Mouse (Mus musculus): ENCODE results near the gene Arfgef2. TPM values are rescaled to one million over a fixed set of nuclear protein-coding genes. Genes with fewer than 3 reads are reported as not detected.

Arfgef2 gene
- total and polyA plus RNA-seq, 2 experiments from 2014 or later: 5.2 to 15.5 TPM

GRCm38 (mm10) chr2:166826491-166827224 is 21.3 kb downstream of the Arfgef2 start:
- 76% methylated on average over 8 of the region's 8 CpGs for WGBS
- no peaks in the 10 kb centered on the region for H3K27me3 ChIP-seq (ENCODE audit: control insufficient read depth, insufficient read depth, low read length)
- no peak overlapping the region for H3K4me2 ChIP-seq (ENCODE audit: low read depth, low read length)
- TF ChIP-seq CTCF (IDR thresholded peaks at IDR 0.05; ENCODE audit: low read depth): no peak
- no peak for TF ChIP-seq EP300 (IDR thresholded peaks at IDR 0.05; ENCODE audit: low read depth)
- peaks cover 12% of the 10 kb centered on the region for H3K4me1 ChIP-seq (ENCODE audit: control insufficient read depth, insufficient read depth)
- H3K4me3 ChIP-seq (ENCODE audit: low read depth, low read length): no peak overlapping the region
- no peak overlapping the region for H3K27ac ChIP-seq (ENCODE audit: low read depth)
- H3K9me3 ChIP-seq (replicated peaks; ENCODE audit: control insufficient read depth, low read length): no peaks in the 10 kb centered on the region
- DNase-seq (ENCODE audit: low spot score): no peak
- H3K9ac ChIP-seq (replicated peaks; ENCODE audit: low read depth, low read length): no peak overlapping the region
- ATAC-seq (ENCODE audit: insufficient read depth, low read depth): no peak
- H3K36me3 ChIP-seq (replicated peaks; ENCODE audit: control insufficient read depth, insufficient read depth, low read length): peaks cover 24% of the 10 kb centered on the region

DNA sequence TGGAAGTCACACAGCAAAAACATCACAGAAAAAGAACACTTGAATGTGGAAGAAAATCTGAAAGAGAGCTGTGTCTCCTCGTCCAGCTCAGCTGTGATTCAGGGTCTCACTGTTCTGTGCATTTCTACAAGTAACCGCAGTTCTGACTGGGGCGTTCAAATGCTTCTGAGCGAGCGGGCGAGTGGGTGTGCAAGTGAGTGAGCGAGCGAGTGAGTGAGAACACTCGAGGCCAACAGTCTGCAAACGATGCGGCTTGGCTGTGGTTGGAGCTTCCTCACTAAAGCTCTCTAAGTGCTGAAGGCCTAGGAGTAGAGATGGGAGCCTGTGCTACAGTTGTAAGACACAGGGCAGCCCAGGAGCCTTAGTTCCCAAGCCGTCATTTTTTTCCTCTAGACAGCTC is 22.9 kb downstream of the Arfgef2 start:
- Histone ChIP-seq H3K9ac (replicated peaks; ENCODE audit: low read depth, low read length) (no peak overlapping the region), H3K36me3 (replicated peaks; ENCODE audit: control insufficient read depth, insufficient read depth, low read length) (peaks cover 24% of the 10 kb centered on the region), H3K4me3 (ENCODE audit: low read depth, low read length) (no peak overlapping the region), H3K9me3 (replicated peaks; ENCODE audit: control insufficient read depth, low read length) (no peaks in the 10 kb centered on the region), H3K4me1 (ENCODE audit: control insufficient read depth, insufficient read depth) (no peaks in the 10 kb centered on the region), H3K27me3 (ENCODE audit: control insufficient read depth, insufficient read depth, low read length) (no peaks in the 10 kb centered on the region), H3K4me2 (ENCODE audit: low read depth, low read length) (no peak overlapping the region), H3K27ac (ENCODE audit: low read depth) (no peak overlapping the region)
- TF ChIP-seq CTCF (IDR thresholded peaks at IDR 0.05; ENCODE audit: low read depth) (no peak), EP300 (IDR thresholded peaks at IDR 0.05; ENCODE audit: low read depth) (no peak)
- 90% methylated on average over 12 of the region's 12 CpGs for WGBS
- ATAC-seq (ENCODE audit: insufficient read depth, low read depth): no peak
- DNase-seq (ENCODE audit: low spot score): no peak

- no peak overlapping the region for H3K4me3 ChIP-seq (ENCODE audit: low read depth, low read length)
- no peaks in the 10 kb centered on the region for H3K9me3 ChIP-seq (replicated peaks; ENCODE audit: control insufficient read depth, low read length)
- H3K27ac ChIP-seq (ENCODE audit: low read depth): no peak overlapping the region
- H3K36me3 ChIP-seq (replicated peaks; ENCODE audit: control insufficient read depth, insufficient read depth, low read length): peaks cover 44% of the 10 kb centered on the region
- ATAC-seq (ENCODE audit: insufficient read depth, low read depth) (no peak), DNase-seq (ENCODE audit: low spot score) (no peak)
- H3K9ac ChIP-seq (replicated peaks; ENCODE audit: low read depth, low read length): no peak overlapping the region
- WGBS: 89% methylated on average over 5 of the region's 5 CpGs
- no peak overlapping the region for H3K4me2 ChIP-seq (ENCODE audit: low read depth, low read length)
- H3K27me3 ChIP-seq (ENCODE audit: control insufficient read depth, insufficient read depth, low read length): no peaks in the 10 kb centered on the region
- no peaks in the 10 kb centered on the region for H3K4me1 ChIP-seq (ENCODE audit: control insufficient read depth, insufficient read depth)
- TF ChIP-seq EP300 (IDR thresholded peaks at IDR 0.05; ENCODE audit: low read depth) (no peak), CTCF (IDR thresholded peaks at IDR 0.05; ENCODE audit: low read depth) (no peak)
Observed at GRCm38 (mm10) chr2:166830350-166830749, 25.0 kb downstream of the Arfgef2 start.

- Histone ChIP-seq H3K9ac (replicated peaks; ENCODE audit: low read depth, low read length) (no peak overlapping the region), H3K4me2 (ENCODE audit: low read depth, low read length) (no peak overlapping the region), H3K9me3 (replicated peaks; ENCODE audit: control insufficient read depth, low read length) (no peaks in the 10 kb centered on the region), H3K4me1 (ENCODE audit: control insufficient read depth, insufficient read depth) (no peaks in the 10 kb centered on the region), H3K36me3 (replicated peaks; ENCODE audit: control insufficient read depth, insufficient read depth, low read length) (peaks cover 61% of the 10 kb centered on the region), H3K4me3 (ENCODE audit: low read depth, low read length) (no peak overlapping the region), H3K27me3 (ENCODE audit: control insufficient read depth, insufficient read depth, low read length) (no peaks in the 10 kb centered on the region), H3K27ac (ENCODE audit: low read depth) (no peak overlapping the region)
- no peak for ATAC-seq (ENCODE audit: insufficient read depth, low read depth)
- WGBS: 96% methylated on average over 2 of the region's 2 CpGs
- no peak for DNase-seq (ENCODE audit: low spot score)
- TF ChIP-seq CTCF (IDR thresholded peaks at IDR 0.05; ENCODE audit: low read depth) (no peak), EP300 (IDR thresholded peaks at IDR 0.05; ENCODE audit: low read depth) (no peak)
Observed at GRCm38 (mm10) chr2:166834091-166834490, 28.7 kb downstream of the Arfgef2 start.

DNA sequence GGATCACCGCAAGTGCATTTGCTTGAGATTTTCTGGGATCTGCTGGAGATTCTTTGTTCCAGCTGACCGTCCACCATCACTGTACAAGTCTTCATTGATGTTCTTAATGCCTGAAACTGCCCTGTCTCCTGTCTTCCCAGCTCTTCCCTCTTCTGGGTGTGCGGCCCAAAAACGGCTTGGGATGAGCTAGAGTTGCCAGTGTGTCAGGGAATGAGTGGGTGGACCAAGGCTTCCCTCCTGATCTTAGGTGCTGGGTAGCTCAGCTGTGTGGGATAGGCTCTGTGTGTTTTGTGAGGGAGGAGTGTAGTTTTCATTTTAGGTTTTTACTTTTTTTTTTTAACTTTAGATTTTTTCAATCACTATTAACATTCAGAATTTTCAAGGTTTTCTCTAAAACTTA is 29.4 kb downstream of the Arfgef2 start:
- Histone ChIP-seq H3K9ac (replicated peaks; ENCODE audit: low read depth, low read length) (no peak overlapping the region), H3K4me3 (ENCODE audit: low read depth, low read length) (no peak overlapping the region), H3K4me2 (ENCODE audit: low read depth, low read length) (no peak overlapping the region), H3K9me3 (replicated peaks; ENCODE audit: control insufficient read depth, low read length) (no peaks in the 10 kb centered on the region), H3K4me1 (ENCODE audit: control insufficient read depth, insufficient read depth) (no peaks in the 10 kb centered on the region), H3K27ac (ENCODE audit: low read depth) (no peak overlapping the region), H3K27me3 (ENCODE audit: control insufficient read depth, insufficient read depth, low read length) (no peaks in the 10 kb centered on the region), H3K36me3 (replicated peaks; ENCODE audit: control insufficient read depth, insufficient read depth, low read length) (peaks cover 59% of the 10 kb centered on the region)
- DNase-seq (ENCODE audit: low spot score) (no peak), ATAC-seq (ENCODE audit: insufficient read depth, low read depth) (no peak)
- 94% methylated on average over 4 of the region's 4 CpGs for WGBS
- TF ChIP-seq EP300 (IDR thresholded peaks at IDR 0.05; ENCODE audit: low read depth) (no peak), CTCF (IDR thresholded peaks at IDR 0.05; ENCODE audit: low read depth) (no peak)

DNA sequence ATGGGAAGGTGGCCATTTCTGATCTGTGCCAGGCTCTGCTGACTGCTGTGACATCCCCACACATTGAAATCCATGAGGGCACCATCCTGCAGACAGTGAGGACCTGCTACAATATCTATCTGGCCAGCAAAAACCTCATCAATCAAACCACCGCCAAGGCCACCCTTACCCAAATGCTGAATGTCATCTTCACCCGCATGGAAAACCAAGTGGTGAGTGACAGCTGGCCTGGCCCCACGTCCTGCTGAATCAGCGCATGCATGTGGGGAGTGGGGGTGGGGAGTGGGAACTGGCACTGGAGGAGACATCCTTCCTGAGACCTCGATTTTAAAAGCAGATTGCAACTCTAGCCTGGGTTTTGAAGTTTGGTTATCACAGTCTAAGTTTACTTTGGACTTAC is 30.2 kb downstream of the Arfgef2 start:
- H3K36me3 ChIP-seq (replicated peaks; ENCODE audit: control insufficient read depth, insufficient read depth, low read length): peaks cover 63% of the 10 kb centered on the region
- ATAC-seq (ENCODE audit: insufficient read depth, low read depth): no peak
- WGBS: 57% methylated on average over 5 of the region's 5 CpGs

More for the DNA sequence above, 30.2 kb downstream of the Arfgef2 start:
- Histone ChIP-seq H3K27ac (ENCODE audit: low read depth) (no peak overlapping the region), H3K27me3 (ENCODE audit: control insufficient read depth, insufficient read depth, low read length) (no peaks in the 10 kb centered on the region), H3K4me1 (ENCODE audit: control insufficient read depth, insufficient read depth) (no peaks in the 10 kb centered on the region), H3K9ac (replicated peaks; ENCODE audit: low read depth, low read length) (no peak overlapping the region), H3K9me3 (replicated peaks; ENCODE audit: control insufficient read depth, low read length) (no peaks in the 10 kb centered on the region), H3K4me3 (ENCODE audit: low read depth, low read length) (no peak overlapping the region), H3K4me2 (ENCODE audit: low read depth, low read length) (no peak overlapping the region)
- no peak for DNase-seq (ENCODE audit: low spot score)
- TF ChIP-seq EP300 (IDR thresholded peaks at IDR 0.05; ENCODE audit: low read depth): no peak
- TF ChIP-seq CTCF (IDR thresholded peaks at IDR 0.05; ENCODE audit: low read depth): no peak
